Comparison of ENCODE assay signal across 8 mouse cellular contexts in genomic region chr7:112428158-112428535, GRCm38 (mm10). TPM values are rescaled to one million over a fixed set of nuclear protein-coding genes. Genes with fewer than 3 reads are reported as not detected.
DNase-seq lines count a peak whose midpoint lies in the region; ATAC-seq and TF ChIP-seq lines count a peak whose summit lies in the region.

No protein-coding gene starts in this region.

- 0% methylated on average over 22 of the region's 22 CpGs for WGBS in hindbrain, embryonic 14.5 days

- H3K36me3 ChIP-seq in hindbrain, embryonic 14.5 days (replicated peaks; ENCODE audit: control insufficient read depth, insufficient read depth) = no peaks in the 10 kb centered on the region

- H3K9me3 ChIP-seq in hindbrain, embryonic 14.5 days (ENCODE audit: control insufficient read depth, low read length) = no peaks in the 10 kb centered on the region

- no peak; the same call in none of the 2 replicates for TF ChIP-seq CTCF in left cerebral cortex, adult 2 months (IDR thresholded peaks at IDR 0.05)

- peak; percentile 82 for ATAC-seq in hindbrain, embryonic 14.5 days (ENCODE audit: low FRiP score)
- ATAC-seq in megakaryocyte-erythroid progenitor cell, adult 5-6 weeks (replicated peaks; ENCODE audit: low FRiP score, low TSS enrichment, poor library complexity, severe bottlenecking) = no peak

- H3K4me1 ChIP-seq in hindbrain, embryonic 14.5 days (replicated peaks; ENCODE audit: control insufficient read depth, insufficient read depth, low read length) = 0 out of 2 replicates have a peak, but pooled peaks cover 4% of the 10 kb centered on the region

- H3K4me2 ChIP-seq in hindbrain, embryonic 14.5 days (replicated peaks) = peak overlapping the region; percentile 91

- peak overlapping the region; percentile 69 for H3K9ac ChIP-seq in hindbrain, embryonic 14.5 days

- DNase-seq in ZHBTc4 (ENCODE audit: low read depth, low spot score) = peak; percentile 67
- DNase-seq in cerebellum, postnatal 36 days = peak; percentile 72 to 75
- DNase-seq in gastrocnemius, adult 18-20 months (ENCODE audit: low spot score) = peak; percentile 91
- DNase-seq in hindbrain, embryonic 14.5 days (ENCODE audit: low spot score) = peak; percentile 72
- DNase-seq in left cerebral cortex, adult 2 months (ENCODE audit: extremely low spot score in 1 of 2, low spot score in 2 of 2) = peak; percentile 60 to 70
- DNase-seq in lung, postnatal 14 days = peak; percentile 91
- DNase-seq in right cerebral cortex, adult 2 months (ENCODE audit: low spot score in 2 of 2) = peak; percentile 64 to 69

- 0 out of 2 replicates have a peak, but pooled peaks cover 7% of the 10 kb centered on the region for H3K27me3 ChIP-seq in hindbrain, embryonic 14.5 days (ENCODE audit: control insufficient read depth, insufficient read depth, low read length)

- peak overlapping the region; percentile 46 for H3K4me3 ChIP-seq in hindbrain, embryonic 14.5 days (replicated peaks; ENCODE audit: low read length)
- peak overlapping the region; percentile 75 for H3K4me3 ChIP-seq in left cerebral cortex, adult 2 months

- intact Hi-C loops in left cerebral cortex, adult 2 months (cut with DNase I) = no loop called here

- H3K27ac ChIP-seq in hindbrain, embryonic 14.5 days = peak overlapping the region; percentile 76
- peak overlapping the region; percentile 72 for H3K27ac ChIP-seq in left cerebral cortex, adult 2 months

RNA-seq across cellular contexts. Expression of gene Parva, which starts 0.8 kb away (rescaled TPM):
- total RNA-seq in gastrocnemius, adult 18-20 months (2021) = 10 to 100 TPM; 10.1 to 13.3 TPM
- polyA plus RNA-seq in hindbrain, embryonic 14.5 days (2014; fragmentation: Nextera tagmentation; extraction: Ambion mirVana) = 28.1 and 28.8 TPM in 2 replicates
- total RNA-seq in left cerebral cortex, adult 2 months (2021) = 10 to 100 TPM; 52.8 to 57.2 TPM
- not detected in 2 replicates for total RNA-seq in megakaryocyte-erythroid progenitor cell, adult 5-6 weeks (2014; fragmentation: Nextera tagmentation)
- total RNA-seq in megakaryocyte-erythroid progenitor cell, adult 5-6 weeks (2017) = not detected in 2 replicates

Comparison
In these comparisons a context has a peak if more than half of its experiments do, and no peak if none do; other contexts are left out.
1. RNA of gene Parva, which starts 0.8 kb away (total RNA-seq): 52.8 to 57.2 TPM in left cerebral cortex, adult 2 months and 10.1 to 13.3 TPM in gastrocnemius, adult 18-20 months; not detected in megakaryocyte-erythroid progenitor cell, adult 5-6 weeks; every median in the first group is over 10 times any median in the second.
2. Peak in every context shown above with its lines, with median percentiles within 50 percentile points of each other: DNase-seq.